Mouse (Mus musculus) T-helper 17 cell (primary cell): ENCODE data around the gene Mob3b.

ENCODE experiments used
- in situ Hi-C, 2 experiments: fragments of 300-600 bp; cut with MboI, MseI; formaldehyde crosslinking; loops; 1 replicate in 1 of 2; 2 replicates in 1 of 2; pipeline ENCODE4 v1.15.1; 2025; ENCODE audit warnings: high pct_unique_total_duplicates in 2 of 2

Gene Mob3b

DNA sequence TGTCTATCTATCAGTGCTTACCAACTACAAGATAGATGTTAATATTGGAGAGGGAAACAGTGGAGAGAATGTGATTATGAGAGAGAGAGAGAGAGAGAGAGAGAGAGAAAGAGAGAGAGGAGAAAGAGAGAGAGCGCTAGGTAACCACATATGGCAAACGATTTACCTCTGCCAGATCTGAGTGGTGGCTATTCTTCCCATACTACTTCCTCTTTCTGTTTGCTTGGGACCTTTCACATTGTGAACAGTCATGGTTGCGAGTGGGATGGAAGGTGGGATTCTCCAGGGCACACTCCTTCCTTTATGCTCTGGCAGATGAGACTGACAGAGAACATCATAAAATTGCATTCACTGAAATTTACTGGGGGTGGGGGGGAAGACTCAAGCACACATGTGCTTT is 40.1 kb downstream of the Mob3b start:
- in situ Hi-C loops, result no loop called here

DNA sequence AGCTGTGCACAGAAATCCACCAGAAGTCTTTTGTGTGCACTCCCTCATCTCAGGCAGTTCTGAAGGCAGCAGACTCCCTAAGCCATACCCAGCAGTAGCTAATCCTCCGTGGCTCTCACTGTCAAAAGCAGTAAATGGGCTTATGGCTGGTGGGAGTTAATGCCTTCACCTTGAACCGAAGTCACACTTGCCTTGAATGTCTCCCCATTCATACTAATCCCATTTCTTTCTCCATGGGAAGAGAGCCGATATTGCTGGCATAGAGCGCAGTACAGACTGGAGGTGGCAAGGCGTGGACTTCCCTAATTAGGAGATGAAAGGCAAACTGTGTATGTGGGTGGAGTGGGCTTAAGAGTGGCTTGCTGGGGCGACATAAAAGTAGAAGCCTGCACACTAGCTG is 41.4 kb downstream of the Mob3b start:
- in situ Hi-C loops, result no loop called here

DNA sequence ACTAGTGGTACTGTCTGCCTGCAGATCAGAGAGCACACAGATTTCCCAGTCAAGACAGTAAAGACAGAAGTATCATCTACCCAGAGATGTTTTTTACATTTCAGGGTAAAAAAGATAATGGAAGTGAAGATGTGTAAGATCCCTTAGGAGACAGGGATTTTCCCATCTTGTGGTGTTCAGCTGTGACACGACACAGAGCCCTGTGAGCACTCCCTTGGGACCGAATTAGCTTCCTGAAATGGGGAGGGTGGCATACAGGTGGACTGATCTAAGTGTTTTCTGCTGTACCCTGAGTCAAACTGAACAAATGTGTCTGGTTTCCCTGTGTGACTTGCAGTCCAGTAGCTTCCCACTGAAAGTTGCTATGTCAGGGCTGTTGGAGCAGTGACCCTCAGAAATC is 42.3 kb downstream of the Mob3b start:
- in situ Hi-C loops, result loop anchor here in 1 of 2 experiments (5.0 kb wide), 1 partner anchor 48 kb away; no protein-coding TSS in a partner anchor

DNA sequence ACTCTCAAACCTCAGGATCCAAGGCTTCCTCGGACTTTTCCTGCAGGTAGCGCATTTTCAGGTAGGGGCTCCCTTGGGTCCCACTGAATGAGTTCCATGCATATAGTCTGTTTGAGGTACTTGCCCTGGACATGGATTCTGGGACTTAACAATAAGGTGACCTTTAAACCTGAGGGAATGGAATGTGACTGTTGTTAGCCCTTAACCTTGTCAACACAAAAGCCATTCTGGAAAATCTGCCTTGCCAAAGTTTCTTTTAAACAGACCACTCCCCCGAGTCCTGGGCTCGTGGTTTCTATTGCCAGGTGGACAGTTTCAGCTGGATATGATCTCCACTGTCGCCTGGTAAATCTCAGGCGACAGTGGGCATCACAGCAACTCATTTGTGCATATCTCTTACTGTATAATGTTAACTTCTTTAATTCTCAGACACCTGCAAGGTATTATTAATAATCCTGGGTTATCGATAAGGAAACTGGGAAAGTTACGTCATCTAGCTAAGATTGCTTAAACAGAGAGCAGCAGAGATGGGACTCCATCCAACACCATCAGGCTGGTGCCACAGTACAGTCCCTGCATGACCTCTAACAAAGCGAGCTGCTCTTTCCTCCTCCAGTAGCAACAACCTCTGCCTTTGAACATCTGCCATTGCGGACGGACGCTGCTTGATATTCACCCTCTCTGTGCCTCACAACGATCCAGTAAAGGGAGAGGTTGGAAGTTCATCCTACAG is 43.6 kb downstream of the Mob3b start:
- in situ Hi-C loops, result loop anchor here in 1 of 2 experiments (5.0 kb wide), 1 partner anchor 46 kb away; no protein-coding TSS in a partner anchor

DNA sequence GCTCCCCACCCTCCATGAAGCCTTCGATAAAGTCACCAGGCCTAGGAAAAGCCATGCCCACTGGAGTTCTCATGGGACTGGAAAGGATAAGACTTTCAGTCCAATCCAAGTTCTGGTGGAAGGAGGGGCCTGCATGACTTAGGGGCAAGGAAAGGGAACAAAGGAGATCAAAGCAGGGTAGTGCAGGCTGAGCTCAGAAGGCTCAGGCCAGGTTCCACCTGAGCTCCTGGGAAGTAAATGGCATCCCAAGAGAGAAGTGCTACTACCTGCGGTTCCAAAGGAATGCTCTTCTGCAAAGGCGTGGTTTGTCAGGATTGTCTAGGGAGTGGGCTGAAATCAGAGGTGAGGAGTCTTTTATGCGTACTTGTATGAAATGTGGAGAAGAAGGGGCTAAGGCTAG is 44.8 kb downstream of the Mob3b start:
- in situ Hi-C loops, result loop anchor here in 1 of 2 experiments (5.0 kb wide), 1 partner anchor 45 kb away; no protein-coding TSS in a partner anchor

DNA sequence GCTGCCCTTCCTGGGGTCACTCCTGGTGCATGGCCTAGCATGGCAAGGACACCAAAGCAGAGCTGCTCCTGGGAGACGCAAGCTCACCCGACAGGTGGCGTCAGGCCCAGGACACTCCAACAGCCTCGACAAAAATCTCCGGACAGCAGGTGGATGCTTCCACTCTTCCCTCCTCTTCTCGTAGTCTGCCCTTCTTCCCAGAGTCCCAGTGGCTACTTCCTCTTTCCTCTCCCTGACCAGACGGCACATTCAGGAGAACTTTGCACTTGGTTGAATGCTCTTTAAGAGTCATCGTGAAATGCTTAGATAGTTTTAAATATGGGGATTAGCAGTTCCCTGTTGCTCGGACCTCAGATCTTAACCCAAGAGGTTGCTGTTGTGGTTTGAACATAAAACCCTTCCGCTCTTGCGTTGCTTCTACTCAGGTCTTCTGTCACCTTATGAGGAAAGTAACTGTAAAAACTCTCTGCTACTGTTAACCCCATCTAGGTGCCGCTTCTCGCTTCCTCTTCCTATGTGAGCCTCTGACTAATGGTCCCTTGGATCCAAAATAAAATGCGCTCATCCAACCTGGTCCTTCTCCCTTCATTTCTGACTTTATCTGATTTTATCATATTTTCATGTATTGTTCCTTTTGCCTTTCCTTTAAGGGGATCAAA is 52.0 kb downstream of the Mob3b start:
- in situ Hi-C loops, result no loop called here

DNA sequence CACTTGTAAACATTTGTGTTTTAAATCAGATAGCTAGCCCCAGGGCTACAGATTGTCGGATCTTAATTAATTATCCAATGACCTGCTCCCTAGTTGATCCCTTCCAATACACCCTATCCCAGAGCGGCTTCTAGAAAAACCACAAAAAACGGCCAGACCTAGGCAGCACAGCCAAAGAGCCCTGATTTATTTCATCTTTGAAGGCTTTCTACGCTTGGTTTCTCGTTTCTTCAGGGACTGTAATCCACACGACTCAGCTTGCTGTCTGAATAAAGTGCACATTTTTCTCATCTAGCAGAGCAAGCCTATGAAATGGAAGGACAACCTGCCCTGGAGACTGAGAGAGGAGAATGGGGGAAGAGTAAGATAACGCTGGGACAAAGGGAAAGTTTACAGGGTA is 56.1 kb downstream of the Mob3b start:
- in situ Hi-C loops, result no loop called here

DNA sequence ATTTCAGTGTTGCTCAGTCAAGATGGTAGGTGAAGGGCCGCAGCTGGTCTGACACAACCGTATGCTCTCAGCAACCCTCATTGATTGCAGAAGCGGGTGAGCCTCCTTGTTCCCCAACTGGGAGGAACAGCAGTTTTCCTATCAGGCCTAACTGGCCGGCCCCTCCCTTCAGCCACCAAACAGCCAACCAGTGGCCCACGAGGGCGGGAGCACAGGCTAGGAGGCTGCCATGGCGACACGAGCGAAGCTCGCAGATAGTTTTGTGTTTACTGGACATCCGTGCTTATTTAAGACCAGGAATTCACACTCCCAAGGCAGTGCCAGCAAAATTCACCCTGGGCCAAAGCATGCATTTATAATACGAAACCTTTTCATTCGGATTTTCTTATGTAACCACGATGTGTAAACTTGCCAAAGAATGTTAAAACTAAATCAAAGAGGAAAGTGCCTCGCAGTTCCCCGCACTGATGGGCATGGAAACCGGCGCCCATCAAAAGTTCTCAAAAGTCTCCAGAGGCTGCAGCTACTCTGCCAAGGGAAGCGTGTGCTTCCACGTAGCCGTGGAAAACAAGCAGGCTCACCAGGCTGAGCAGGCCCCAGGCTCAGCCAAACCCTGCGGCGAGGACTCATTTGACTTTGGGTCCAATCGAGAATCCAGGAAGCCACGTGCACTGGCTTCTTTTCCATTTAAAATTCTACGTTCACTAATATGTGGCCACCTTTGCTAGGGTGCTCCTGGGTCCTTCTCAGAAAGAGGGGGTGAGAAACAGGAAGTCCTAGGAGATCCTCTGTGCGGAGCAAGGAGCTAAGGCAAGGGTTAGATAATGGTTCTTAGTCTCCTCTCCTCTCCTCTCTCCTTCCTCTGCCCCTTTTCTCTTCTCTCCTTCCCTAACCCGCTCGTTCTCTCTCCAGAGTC is 57.2 kb downstream of the Mob3b start:
- in situ Hi-C loops, result loop anchor here in 1 of 2 experiments (5.0 to 10.0 kb wide), 3 partner anchors 32 to 125 kb away; partner anchors contain the start of genes C9orf72 and Mob3b

DNA sequence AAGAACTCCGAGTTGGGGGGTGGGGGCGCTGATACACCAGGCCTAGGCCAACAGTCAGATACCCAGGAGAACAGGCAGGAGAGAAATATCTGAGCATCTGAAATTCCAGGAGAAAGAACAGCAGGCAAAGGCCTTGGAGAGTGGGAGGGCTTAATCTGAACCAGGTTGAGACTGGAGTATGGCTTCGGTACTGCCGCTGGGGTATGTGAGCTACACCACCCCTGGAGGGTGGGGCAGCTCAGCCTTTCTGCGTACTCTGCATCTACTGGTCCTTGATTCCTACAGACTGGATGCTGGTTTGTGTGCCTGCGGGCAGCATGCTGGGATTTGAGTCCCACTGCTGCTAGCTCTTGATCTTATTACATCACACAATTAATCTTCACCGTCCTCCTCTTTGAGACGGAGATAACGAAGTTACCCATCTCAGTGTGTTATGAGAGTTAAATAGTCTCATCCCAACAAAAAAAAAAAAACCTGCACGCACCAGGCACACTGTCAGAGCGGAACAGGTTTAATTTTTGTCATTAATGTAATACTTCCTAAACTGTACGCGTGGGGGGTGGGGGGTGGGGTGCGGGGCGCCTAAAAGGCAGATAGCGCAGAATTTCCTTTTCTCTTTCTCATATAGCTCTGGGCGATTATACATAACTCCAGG is 57.9 kb downstream of the Mob3b start:
- in situ Hi-C loops, result loop anchor here in 1 of 2 experiments (5.0 to 10.0 kb wide), 3 partner anchors 33 to 125 kb away; partner anchors contain the start of genes C9orf72 and Mob3b

DNA sequence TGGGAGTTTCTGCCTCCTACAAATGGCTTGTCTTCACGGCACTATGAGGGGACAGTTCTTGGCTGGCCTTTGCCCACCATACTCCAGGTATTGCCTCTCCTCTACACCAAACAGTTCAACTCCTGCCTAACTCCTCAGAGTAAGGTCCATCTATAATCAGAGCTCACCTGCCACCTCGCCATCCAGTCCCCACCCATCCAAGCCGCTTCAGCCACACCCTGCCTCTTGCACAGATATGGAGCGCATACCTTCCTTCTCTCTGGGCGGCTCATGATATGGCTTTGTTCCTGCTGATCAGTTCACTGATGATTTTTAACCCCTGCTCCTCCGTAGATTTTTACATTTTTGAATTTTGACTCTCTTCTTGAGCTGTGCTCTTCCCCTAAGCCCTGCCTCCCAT is 58.7 kb downstream of the Mob3b start:
- in situ Hi-C loops, result loop anchor here in 1 of 2 experiments (5.0 to 10.0 kb wide), 3 partner anchors 34 to 126 kb away; partner anchors contain the start of genes C9orf72 and Mob3b

DNA sequence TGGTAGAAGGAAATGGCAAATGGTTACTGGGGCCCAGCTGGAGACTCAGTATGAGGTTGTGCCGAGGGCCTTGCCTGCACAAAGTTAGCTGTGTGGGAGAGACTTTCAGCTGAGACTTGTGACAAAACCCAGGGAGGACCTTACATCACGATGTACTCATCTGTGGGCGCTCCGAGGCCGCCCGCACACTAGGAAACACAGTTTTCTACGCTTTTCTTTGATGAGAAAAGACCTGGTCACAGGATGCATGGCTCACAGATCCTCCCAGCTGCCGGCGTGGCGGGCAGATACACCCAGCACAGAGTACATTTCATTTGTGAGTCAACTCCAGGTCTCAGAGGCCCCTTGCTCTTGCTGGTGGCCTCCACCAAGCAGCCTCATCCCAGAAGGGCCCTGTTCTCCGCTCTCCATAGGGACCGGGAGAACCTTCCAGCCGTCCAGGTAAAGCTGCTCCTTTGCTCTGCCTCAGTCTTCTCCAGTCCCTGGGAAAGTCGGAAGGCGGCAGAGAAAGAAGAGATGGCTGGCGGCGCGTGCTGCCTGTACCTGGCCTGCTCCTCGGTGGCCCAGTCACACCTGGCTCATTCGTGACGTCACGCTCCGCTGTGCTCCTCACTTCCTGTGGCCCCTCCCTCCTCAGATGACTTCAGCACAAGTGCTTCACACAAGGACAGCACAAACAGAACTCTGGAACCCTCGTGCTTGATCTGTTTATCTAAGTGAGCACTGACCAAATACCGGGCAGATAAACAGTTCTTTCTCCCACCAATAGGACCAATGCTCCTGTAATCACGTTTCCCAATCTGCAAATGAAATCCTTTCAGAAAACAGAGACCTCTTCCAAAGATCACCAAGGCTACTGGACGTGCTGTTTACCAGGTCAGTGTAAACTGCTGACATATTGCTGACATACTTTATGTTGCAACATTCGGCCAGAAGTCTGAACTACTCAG is 60.8 kb downstream of the Mob3b start:
- in situ Hi-C loops, result loop anchor here in 1 of 2 experiments (5.0 to 10.0 kb wide), 3 partner anchors 36 to 128 kb away; partner anchors contain the start of genes C9orf72 and Mob3b

DNA sequence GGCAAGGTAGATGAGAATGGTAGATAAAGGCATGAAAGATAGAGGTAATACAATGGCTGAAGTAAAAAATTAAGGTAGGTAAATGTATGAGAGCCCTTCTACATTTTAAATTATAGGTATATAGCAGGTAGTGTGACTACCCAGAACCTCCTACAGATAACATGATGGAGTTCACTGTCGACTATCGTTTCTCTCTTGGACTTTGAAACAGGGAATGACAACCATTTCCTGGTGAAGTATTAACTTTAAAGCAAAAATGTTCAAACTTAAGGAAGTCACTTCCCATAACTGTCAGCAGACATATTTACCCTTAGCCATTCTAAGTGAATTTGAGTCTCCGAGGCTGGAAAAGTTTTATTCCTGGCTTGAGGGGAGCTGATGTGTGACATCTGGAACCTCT is 64.8 kb downstream of the Mob3b start:
- in situ Hi-C loops, result loop anchor here in 1 of 2 experiments (10.0 kb wide), 1 partner anchor 132 kb away; the partner anchor contains the start of gene C9orf72

DNA sequence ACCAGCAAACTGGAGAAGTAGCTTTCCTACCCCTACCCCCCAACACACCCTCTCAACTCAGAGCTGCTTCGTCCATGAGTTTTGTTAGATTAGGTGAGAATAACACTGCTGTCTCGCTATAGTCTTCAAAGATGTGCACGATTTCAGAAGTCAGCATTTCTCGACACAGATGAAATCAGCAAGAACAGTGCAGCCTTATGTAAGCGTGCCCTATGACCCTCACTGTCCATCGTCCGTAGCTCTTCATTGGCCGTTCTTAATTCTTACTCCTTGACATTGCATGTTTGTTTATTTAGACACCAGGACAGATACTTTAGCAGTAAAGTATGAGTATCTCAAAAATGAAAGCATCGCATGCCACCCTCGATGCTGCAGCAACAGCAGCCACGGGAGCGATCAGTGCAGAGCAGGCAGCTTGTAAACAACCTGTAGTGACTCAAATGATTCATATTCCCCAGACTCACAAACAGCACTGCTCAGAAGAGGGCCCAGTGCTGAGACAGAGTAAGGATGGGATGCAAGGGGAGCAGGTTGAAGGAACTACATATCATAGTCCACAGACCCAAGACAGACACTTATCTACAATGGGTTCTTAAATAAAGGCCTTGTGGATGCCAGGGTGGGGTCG is 66.0 kb downstream of the Mob3b start:
- in situ Hi-C loops, result loop anchor here in 1 of 2 experiments (10.0 kb wide), 1 partner anchor 134 kb away; the partner anchor contains the start of gene C9orf72

DNA sequence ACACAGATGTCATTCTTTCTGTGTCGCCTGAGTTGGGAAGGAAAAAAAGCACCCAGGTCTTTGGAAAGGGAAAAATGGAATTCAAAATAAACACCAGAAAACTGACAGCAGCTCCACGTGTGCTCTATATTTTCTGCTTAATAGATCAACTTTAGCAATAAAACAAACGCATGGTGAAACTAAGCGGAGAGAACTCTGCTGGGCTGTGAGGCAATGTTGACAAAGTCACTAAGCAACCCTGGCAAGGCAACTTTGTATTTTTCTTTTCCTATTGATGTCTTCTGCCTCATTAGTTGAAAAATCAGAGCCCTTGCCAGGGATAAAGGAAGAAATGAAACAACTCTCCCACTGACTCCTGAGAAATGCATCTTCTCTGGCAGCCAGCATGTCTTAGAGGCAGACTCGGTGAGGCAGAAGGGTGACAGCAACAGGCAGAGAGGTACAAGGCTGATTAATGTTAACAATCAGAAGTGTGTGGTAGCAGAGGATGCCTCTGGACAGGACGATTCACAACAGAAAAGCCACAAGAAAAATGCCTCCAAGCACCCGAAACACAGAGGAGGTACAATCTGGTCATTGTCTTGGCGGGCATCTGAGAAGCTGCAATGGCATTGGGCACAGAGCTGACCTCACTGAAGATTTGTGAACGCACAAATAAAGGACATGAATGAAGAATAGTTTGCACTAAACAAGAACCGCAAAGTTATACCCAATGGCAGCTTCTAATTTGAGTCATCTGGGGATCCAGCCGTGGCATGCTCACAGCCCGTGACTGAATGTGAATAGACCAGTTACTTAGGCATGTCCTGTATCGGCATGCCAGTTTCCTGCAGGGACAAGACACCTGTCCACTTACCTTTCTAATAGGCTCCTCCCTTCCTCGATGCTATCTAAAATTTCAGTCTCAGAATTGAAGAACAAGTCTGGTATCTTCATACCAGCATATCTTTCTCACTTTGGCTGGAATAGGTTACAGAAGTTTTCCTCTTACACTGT is 67.7 kb downstream of the Mob3b start:
- in situ Hi-C loops, result loop anchor here in 1 of 2 experiments (10.0 kb wide), 1 partner anchor 135 kb away; the partner anchor contains the start of gene C9orf72

DNA sequence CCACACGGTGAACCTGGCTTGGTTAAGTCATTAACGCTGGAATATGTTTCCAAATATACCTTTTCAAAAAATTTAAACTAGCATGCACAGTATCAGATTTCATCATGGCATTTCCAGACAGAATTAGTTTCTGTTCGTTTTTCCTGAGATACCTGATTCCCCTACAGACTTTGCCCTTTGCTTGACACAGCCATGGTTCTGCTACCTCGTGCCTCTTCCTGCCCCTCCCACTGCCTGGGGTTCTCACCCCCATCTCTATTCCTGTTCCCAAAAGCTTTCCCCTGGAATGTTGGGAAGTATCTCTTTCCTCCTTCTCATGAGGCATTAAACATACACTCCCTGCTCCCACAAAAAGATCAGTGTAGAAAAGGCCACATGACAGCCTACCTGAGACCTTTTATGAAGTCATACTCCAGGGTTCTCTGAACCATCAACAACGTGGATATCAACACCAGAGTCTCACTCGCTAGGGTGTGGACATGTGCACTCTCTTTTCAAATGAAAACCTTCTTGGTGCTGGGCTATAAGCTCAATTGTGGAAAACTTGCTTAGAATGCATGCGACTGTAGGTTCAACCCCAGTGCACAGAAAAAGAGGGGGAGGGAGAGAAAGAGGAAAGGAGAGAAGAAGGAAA is 71.1 kb downstream of the Mob3b start:
- in situ Hi-C loops, result no loop called here

DNA sequence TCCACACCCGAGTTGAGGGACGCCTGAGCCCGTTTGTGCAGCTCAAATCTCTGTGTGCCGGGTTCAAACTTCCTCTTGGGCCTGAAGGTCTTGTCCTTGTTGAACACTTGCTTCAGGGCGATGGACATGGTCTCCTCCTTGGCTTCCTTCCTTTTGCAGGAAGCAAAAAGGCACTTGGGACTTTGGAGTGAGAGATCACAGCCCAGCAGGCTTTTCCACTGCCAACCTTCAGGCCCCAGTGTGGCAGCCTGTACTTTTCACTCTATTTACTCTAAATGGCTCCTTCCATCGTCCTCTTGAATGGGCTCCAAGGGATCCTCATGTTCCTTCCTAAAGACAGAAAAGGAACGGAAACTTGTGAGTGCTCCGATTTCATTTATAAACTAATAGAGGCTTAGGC is 73.2 kb downstream of the Mob3b start:
- in situ Hi-C loops, result no loop called here

DNA sequence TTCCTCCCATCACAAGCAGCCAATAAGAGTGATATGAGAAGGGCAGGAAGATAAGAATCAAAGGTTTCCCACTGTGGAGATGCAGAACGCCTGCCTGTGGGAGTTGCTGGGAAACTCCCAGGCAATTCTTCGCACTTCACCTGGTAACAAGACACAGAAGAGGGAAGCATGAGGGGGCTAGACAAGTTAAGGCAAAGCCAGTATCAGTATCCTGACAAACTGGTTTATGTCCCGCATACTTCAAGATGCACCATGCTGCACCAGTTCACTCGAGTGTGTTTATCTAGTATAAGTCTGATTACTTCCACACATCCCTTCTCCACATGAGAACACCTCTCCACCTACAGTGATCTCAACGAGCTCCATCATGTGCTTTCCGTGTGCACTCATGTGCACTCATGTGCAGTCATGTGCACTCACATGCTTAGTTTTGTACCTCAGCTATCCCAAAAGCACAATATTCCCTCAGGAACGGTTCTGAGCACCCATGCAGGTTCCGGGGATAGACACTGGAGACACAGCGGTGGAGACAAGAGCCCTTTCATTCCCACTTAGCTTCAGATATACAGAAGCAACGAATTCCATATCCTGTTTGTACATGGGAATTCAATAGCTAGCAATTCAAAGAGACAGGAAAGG is 74.7 kb downstream of the Mob3b start:
- in situ Hi-C loops, result no loop called here
